Mouse (Mus musculus) large intestine, adult 2 months (tissue): ENCODE data around the gene Arhgap18. TPM values are rescaled to one million over a fixed set of nuclear protein-coding genes. Genes with fewer than 3 reads are reported as not detected.

Experiments
- DNase-seq: peaks from one replicate; pipeline ENCODE4 v3.0.0-alpha.2; 2012; ENCODE audit warnings: low read depth, low spot score
- WGBS: fragments of 180-500 bp; shearing (Covaris S2); methylation state at CpG from one replicate; pipeline ENCODE4 v1.1.7; 2018; 5-methylcytosine and 5-hydroxymethylcytosine counted together
- polyA plus RNA-seq: library from polyadenylated mRNA; depleted of rRNA; stranded (reverse); fragments of >200 nt; gene quantifications from 2 replicates; pipeline ENCODE4 v1.2.3, GENCODE M21; 2012

Arhgap18 gene
- polyA plus RNA-seq, 1 experiment: 3.7 TPM

DNA sequence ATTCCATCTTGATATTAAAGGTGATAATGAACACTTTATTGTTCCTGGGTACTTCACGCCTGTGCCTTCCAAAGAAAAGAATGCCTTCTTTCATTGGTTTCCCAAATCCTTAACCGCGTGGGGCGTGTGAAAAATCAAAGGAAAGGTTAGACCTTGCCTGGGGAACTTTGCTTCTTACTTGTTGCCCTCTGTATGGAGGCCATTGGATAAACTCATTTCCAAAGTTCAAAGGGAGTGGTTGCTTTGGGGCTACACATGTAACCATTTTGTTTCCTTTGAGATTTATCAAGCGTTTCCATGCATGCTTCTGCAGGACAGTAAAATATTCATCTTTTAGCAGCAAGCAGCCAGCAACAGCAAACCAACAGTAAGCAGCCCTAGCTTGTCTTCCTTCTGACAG is 20.3 kb downstream of the Arhgap18 start:
- WGBS: 24% methylated on average over 5 of the region's 5 CpGs
- no peak for DNase-seq

- no peak for DNase-seq
- 25% methylated on average over 1 of the region's 1 CpGs for WGBS
Observed at GRCm38 (mm10) chr10:26774266-26774665, 21.0 kb downstream of the Arhgap18 start.

GRCm38 (mm10) chr10:26776443-26776842 is 23.2 kb downstream of the Arhgap18 start:
- no peak for DNase-seq

DNA sequence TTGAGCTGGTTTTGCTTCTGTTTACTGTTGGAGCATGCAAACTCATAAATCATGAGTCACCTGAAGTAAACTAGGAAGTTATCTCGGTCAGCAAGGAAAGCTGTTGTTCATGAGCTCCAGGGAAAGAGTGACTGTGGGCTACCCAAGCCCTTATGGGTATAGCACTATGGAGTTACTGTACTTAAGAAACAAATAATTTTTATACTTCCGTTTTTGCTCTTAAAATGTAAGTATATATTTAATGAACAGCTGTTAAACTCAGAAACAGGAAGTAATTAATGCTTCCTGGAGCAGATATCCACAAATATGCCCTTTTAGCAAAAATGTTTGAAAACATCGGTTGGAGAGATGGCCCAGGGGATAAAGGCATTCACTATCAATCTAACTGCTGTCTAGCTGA is 27.4 kb downstream of the Arhgap18 start:
- no peak for DNase-seq
- 21% methylated on average over 3 of the region's 3 CpGs for WGBS

DNA sequence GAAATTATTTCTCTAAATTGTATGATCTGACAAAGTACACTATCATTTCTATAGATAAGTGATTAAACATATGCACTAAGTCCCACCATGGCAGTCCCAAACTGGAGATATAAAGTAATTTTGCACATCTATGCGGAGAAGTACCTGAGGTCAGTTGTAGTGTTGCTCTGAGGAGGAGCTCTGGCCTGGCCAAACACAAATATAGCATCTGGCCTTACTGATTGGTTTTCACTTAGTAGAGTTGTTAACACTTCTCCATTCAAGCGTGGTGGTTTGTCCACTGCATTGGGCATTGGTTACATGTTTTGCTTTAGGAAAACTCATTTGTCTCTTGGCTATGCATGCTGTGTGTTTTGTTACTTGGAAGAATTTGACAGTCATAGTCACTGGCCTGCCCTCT is 36.5 kb downstream of the Arhgap18 start:
- DNase-seq: no peak
- 89% methylated on average over 2 of the region's 2 CpGs for WGBS

DNA sequence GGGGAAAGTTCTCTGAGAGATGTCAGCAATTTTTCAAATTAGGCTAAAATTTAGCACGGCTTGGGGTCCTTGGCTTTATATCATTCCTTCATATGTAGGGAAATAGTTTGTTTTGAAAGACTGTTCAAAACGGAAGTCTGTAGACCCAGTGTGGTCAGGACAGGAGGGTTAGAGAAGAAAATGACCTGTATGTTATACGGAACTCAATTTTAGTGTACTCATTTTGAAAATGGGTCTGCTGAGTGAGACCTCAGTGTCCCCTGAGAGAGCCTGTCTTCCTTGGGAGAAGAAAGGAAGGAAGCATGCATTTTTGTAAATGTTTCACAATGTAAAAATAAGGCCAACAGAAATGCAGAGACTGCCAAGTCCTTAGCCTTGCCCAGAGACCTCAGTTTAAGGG is 38.6 kb downstream of the Arhgap18 start:
- DNase-seq: no peak
- 82% methylated on average over 3 of the region's 3 CpGs for WGBS

DNA sequence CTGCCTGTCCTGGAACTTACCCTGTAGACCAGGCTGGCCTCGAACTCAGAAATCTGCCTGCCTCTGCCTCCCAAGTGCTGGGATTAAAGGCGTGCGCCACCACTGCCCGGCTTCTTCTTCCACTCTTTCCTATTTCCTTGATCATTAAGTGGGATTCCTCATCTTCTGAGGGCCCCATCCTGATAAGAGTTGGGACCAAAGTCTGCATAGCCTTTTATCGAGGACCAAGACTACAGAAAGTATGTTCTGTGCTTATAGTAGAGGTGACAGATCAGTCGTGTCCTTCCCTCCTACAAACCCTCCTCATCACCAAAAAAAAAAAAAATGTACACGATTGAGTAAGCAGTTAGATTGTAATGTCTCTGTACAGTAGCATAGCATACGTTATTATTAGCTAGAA is 39.8 kb downstream of the Arhgap18 start:
- 83% methylated on average over 8 of the region's 8 CpGs for WGBS
- no peak for DNase-seq

DNA sequence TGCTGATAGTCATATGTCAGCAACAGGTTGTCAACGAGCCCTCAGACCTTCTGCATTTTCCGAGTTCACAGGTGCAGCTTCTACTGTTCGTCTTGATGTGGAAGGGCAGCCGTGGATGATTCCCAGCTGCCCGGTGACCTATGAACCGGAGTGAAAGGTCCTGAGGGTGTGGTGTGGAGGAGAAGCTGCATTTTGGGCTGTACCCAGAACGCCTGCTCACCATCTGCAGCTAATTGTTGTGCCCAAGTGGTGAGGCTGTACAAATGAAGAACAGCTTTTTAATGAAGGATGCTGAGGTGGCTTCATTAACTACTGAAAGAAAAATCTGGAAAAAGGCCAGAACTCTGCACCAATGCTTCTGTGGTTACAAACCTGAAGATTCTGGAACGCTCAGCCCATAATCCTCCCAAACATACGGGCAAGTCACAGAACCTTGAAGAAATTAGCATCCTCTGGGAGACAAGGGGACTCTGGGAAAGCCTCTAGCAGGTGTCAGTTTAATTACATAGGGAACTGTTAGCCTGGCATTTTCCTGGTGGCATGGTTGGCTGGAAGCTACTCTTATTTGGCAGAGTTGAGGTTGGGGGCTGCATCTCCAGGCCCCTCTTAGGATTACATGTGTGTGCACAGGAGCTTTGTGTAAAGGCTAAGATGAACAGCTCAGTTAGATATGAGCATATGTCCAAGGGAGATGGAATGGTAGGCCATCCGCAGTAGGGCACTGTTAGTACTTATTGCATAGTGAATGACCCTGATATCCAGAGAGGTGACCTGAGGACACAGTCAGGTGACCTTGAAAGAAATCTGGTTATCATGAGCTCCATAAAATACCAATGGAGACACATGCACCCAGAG is 43.4 kb downstream of the Arhgap18 start:
- no peak for DNase-seq
- WGBS: 69% methylated on average over 10 of the region's 10 CpGs

GRCm38 (mm10) chr10:26797287-26797672 is 44.1 kb downstream of the Arhgap18 start:
- DNase-seq: no peak
- 83% methylated on average over 7 of the region's 7 CpGs for WGBS

DNA sequence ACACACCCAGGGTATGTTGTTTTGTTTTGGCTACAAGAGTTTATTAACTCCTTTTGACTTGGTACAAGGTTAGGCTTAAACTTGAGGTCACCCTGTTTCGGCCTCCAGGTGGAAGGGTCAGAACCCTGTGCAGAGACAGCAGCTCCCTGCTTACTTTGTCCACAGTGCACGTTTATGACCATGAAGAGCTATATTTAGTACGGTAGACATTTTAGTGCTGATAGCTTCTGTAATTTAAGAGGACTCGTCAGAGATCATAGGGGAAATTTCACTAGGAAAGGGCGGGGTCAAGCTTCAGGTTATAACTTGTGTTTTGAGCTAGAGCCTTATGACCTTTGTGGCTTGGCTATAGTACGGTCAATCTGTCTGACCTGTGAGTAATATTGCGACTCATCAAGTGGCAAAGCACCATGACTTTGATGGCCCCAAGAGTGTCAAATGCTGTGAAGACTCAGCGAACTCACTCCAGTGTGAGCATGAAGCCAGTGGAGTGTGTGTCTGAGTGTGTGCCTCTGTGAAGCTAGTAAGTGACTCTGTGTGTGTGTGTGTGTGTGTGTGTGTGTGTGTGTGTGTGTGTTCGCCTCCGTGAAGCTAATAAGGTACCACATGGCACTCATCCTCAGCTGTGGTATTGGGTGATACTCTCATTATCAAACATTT is 45.7 kb downstream of the Arhgap18 start:
- DNase-seq: peak; percentile 63
- WGBS: 27% methylated on average over 10 of the region's 10 CpGs

DNA sequence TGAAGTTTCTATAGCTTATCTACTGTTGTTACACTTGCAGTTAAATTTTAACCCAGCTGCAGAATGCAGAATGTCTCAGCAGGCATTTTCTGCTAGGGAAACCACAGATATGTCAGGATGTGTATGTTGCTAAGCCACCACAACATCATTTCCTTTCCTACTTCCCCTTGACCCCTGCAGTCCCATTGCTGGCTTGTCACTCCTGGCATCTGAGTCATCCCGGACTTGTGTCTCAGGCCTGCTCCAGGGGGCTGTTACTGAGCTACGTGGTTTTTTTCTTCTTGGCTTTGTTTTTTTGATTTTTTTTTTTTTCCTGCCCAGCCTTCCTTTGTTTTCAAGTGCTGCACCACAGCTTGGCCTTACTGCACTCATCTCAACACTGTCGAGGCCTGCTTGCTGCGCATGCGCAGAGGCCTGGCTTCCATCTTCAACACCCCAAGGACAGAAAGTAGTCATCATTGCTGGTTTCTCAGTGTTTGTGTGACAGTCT is 46.4 kb downstream of the Arhgap18 start:
- no peak for DNase-seq
- 26% methylated on average over 5 of the region's 5 CpGs for WGBS

GRCm38 (mm10) chr10:26804351-26804983 is 51.2 kb downstream of the Arhgap18 start:
- DNase-seq: no peak
- WGBS: 73% methylated on average over 5 of the region's 5 CpGs

GRCm38 (mm10) chr10:26805007-26805406 is 51.8 kb downstream of the Arhgap18 start:
- DNase-seq: no peak
- 83% methylated on average over 1 of the region's 1 CpGs for WGBS

- WGBS: 38% methylated on average over 3 of the region's 3 CpGs
- DNase-seq: no peak
Observed at GRCm38 (mm10) chr10:26806092-26806491, 52.9 kb downstream of the Arhgap18 start.

DNA sequence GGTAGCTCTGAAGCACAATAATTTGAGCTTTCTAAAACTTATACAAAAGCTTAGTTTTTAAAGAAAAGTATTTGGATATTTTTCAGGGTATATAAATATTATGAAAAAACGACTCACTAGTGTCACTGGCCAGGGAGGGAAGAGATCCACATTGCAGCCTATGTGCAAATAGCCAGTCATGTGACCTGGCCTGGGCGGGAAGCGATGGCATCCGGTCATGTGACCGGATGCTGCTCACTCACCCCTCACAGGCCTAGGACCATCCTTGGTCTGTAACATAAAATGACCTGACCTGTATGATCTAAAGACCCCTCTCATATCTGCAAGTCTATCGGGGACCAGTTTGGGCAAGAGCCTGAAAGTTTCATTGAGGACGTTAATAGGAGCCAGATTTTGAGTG is 56.8 kb downstream of the Arhgap18 start:
- DNase-seq: no peak

DNA sequence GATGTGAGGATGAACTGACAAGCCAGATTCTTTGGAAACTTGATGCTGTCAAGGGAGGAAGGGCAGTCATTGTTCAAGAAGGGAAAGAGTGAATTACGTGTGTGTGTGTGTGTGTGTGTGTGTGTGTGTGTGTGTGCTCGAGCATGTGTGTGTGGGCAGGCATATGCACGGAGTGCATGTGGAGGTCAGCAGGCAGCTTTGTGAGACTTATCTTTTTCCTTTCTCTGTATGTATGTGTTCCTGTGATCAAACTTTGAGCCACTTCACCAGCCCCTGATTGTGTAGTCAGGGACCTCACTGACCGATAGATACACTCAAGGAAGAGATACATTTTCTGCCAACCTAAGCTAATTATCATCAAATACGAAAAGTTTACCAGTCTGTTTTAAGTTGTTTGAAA is 57.6 kb downstream of the Arhgap18 start:
- no peak for DNase-seq
- WGBS: 85% methylated on average over 5 of the region's 5 CpGs

More for the DNA sequence above, 56.8 kb downstream of the Arhgap18 start:
- 81% methylated on average over 7 of the region's 7 CpGs for WGBS

DNA sequence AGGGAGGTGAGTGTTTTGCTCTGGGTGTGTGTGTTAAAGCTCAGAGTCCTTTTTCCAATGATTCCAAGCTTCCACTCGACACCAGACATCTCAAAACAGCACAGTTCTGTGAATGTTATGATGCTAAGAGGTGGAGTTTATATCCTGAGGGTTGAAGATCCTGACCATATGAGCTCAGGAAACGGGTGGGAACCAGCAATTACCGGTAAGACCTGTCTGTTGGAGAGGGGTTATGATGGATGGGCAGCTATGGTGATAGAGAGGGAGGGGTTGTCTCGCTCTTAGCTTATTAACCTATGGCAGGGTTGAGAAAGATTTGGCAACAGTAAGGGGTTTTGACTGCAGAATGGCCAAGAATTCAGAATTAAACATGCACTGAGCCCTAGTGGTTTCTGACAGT is 58.1 kb downstream of the Arhgap18 start:
- DNase-seq: no peak
- WGBS: 47% methylated on average over 4 of the region's 4 CpGs

- WGBS: 95% methylated on average over 8 of the region's 8 CpGs
- no peak for DNase-seq
Observed at GRCm38 (mm10) chr10:26815646-26816045, 62.4 kb downstream of the Arhgap18 start.

DNA sequence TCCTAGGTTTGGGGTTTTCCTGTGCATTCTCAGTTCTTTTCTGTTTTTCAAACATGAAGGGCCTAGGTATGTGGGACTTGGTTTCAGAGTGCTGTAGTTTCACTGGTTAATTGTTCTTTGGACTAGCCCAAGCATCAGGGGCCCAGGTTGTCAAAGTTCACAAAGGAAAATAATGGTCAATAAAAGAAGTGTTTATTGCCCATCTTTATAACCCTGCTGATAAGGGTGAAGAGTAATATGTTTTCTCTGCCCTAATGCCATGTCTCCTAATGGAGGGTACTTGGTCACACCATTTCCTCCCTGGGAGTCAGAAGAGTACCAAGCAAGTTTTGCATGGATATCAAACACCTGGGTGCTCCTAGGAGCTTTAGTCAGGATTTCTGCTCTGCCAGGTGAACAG is 67.1 kb downstream of the Arhgap18 start:
- DNase-seq: no peak

DNA sequence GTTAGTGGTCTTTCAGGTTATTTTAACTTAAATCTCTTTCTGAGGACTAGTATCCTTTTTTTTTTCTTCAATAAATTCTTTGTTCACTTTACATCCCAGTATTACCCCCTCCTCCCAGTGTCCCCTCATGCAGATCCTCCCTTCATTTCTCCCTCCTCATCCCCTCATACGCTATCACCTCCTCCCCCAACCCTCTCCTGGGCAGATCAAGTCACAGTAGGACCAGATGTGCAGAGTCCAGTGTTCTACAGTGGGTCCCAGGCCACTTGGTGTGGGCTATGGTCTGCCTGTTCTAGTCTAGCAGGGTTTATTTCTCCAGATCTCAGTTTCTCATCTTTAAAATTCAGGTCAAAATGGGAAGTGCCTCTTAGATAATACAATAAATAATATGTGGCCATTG is 67.7 kb downstream of the Arhgap18 start:
- WGBS: 94% methylated on average over 1 of the region's 1 CpGs
- DNase-seq: no peak

- 77% methylated on average over 5 of the region's 5 CpGs for WGBS
- no peak for DNase-seq
Observed at GRCm38 (mm10) chr10:26823997-26824396, 70.8 kb downstream of the Arhgap18 start.
